ENCODE assay signal across 9 mouse cellular contexts in the genomic region with DNA sequence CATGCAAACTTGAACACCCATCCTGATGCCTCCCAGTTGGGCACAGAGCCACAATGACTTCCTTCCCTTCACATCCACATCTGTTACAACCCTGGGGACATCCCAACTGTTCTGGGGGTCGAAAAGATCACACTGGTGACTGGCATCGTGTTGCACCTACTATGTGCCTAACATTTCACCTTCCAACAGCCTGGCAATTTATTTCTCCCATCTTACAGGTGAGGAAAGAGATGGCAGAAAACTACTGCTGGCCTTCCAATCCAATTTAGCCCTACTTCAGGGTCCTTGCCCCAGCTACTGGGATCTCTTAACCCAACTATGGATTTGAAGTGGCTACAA. TPM values are rescaled to one million over a fixed set of nuclear protein-coding genes. Genes with fewer than 3 reads are reported as not detected.
DNase-seq lines count a peak whose midpoint lies in the region; ATAC-seq and TF ChIP-seq lines count a peak whose summit lies in the region.
"Had no signal": no experiment of that assay in that cellular context is flagged by ENCODE, and none has a peak within 500 bp of the region (broad histone marks: within the 10 kb centered on the region; RNA-seq: fewer than 3 reads in every experiment).

No protein-coding gene starts in this region.

- ATAC-seq in embryonic facial prominence, embryonic 13.5 days (ENCODE audit: insufficient number of reproducible peaks, insufficient read depth, low FRiP score, low TSS enrichment, low read depth) = no peak
- ATAC-seq in neural tube, embryonic 15.5 days (ENCODE audit: low FRiP score) = peak; percentile 2

- no peak for DNase-seq in liver, adult 2 months (ENCODE audit: extremely low read depth, low read depth, low spot score)
- DNase-seq in liver = no peak
- DNase-seq in limb, embryonic 10.5 days (ENCODE audit: low spot score) = no peak
- DNase-seq in left cerebral cortex, adult 9 months (ENCODE audit: low spot score in 2 of 2) = no peak
- no peak for DNase-seq in kidney, postnatal 25 days
- DNase-seq in kidney, postnatal 10 days = no peak

- H3K27me3 ChIP-seq in liver, adult 2 months (ENCODE audit: control insufficient read depth, insufficient read depth, low read length) = no peaks in the 10 kb centered on the region
- peaks cover 25% of the 10 kb centered on the region for H3K27me3 ChIP-seq in embryonic facial prominence, embryonic 13.5 days
- peaks cover 52% of the 10 kb centered on the region for H3K27me3 ChIP-seq in limb, embryonic 10.5 days (ENCODE audit: low read depth, poor library complexity, severe bottlenecking)
- no peaks in the 10 kb centered on the region for H3K27me3 ChIP-seq in neural tube, embryonic 15.5 days (replicated peaks)

- peaks cover 13% of the 10 kb centered on the region; the same call in 1 of the 2 replicates for H3K4me1 ChIP-seq in liver, adult 2 months (ENCODE audit: control insufficient read depth, insufficient read depth, low read length)
- H3K4me1 ChIP-seq in embryonic facial prominence, embryonic 13.5 days = peaks cover 43% of the 10 kb centered on the region
- peaks cover 62% of the 10 kb centered on the region for H3K4me1 ChIP-seq in limb, embryonic 10.5 days
- peaks cover 63% of the 10 kb centered on the region for H3K4me1 ChIP-seq in neural tube, embryonic 15.5 days

- H3K9ac ChIP-seq in liver, adult 2 months (ENCODE audit: low read depth, low read length) = peak overlapping the region; percentile 28
- peak overlapping the region; percentile 71; the same call in 1 of the 2 replicates for H3K9ac ChIP-seq in embryonic facial prominence, embryonic 13.5 days
- peak overlapping the region; percentile 48 for H3K9ac ChIP-seq in neural tube, embryonic 15.5 days (replicated peaks)

- H3K4me3 ChIP-seq in liver, adult 2 months (ENCODE audit: insufficient read depth, low read depth, low read length) = no peak overlapping the region; the same call in 1 of the 2 replicates
- H3K4me3 ChIP-seq in embryonic facial prominence, embryonic 13.5 days = peak overlapping the region; percentile 60
- H3K4me3 ChIP-seq in limb, embryonic 10.5 days = peak overlapping the region; percentile 72
- H3K4me3 ChIP-seq in neural tube, embryonic 15.5 days (replicated peaks) = peak overlapping the region; percentile 59

- no peaks in the 10 kb centered on the region for H3K9me3 ChIP-seq in embryonic facial prominence, embryonic 13.5 days
- H3K9me3 ChIP-seq in limb, embryonic 10.5 days (replicated peaks) = no peaks in the 10 kb centered on the region
- no peaks in the 10 kb centered on the region for H3K9me3 ChIP-seq in neural tube, embryonic 15.5 days (replicated peaks)

- WGBS in liver, adult 2 months = 32% methylated on average over 2 of the region's 2 CpGs
- 25% methylated on average over 2 of the region's 2 CpGs for WGBS in embryonic facial prominence, embryonic 13.5 days
- WGBS in limb, embryonic 10.5 days = 31% methylated on average over 2 of the region's 2 CpGs
- 9% methylated on average over 2 of the region's 2 CpGs for WGBS in neural tube, embryonic 15.5 days

- no peak for TF ChIP-seq CTCF in liver, adult 2 months (IDR thresholded peaks at IDR 0.05; ENCODE audit: low read depth, low read length)

- H3K4me2 ChIP-seq in embryonic facial prominence, embryonic 13.5 days = peak overlapping the region; percentile 98
- peak overlapping the region; percentile 89 for H3K4me2 ChIP-seq in neural tube, embryonic 15.5 days

- H3K79me2 ChIP-seq in liver, adult 2 months (ENCODE audit: control insufficient read depth, insufficient read depth, low read length) = no peaks in the 10 kb centered on the region

- no peak overlapping the region for H3K27ac ChIP-seq in liver, adult 2 months (replicated peaks; ENCODE audit: insufficient read depth, low read depth, low read length)
- peak overlapping the region; percentile 78; the same call in 1 of the 2 replicates for H3K27ac ChIP-seq in embryonic facial prominence, embryonic 13.5 days
- peak overlapping the region; percentile 74 for H3K27ac ChIP-seq in limb, embryonic 10.5 days
- H3K27ac ChIP-seq in neural tube, embryonic 15.5 days (replicated peaks) = peak overlapping the region; percentile 97

- no peak for TF ChIP-seq POLR2A in liver, adult 2 months (IDR thresholded peaks at IDR 0.05; ENCODE audit: extremely low read depth, insufficient read depth, low read length)

- H3K36me3 ChIP-seq in liver, adult 2 months (ENCODE audit: control insufficient read depth, insufficient read depth, low read length) = no peaks in the 10 kb centered on the region
- no peaks in the 10 kb centered on the region for H3K36me3 ChIP-seq in embryonic facial prominence, embryonic 13.5 days
- H3K36me3 ChIP-seq in limb, embryonic 10.5 days = no peaks in the 10 kb centered on the region
- H3K36me3 ChIP-seq in neural tube, embryonic 15.5 days = no peaks in the 10 kb centered on the region

RNA-seq across cellular contexts. Expression of a gene that starts 0.8 kb away (rescaled TPM):
- not detected in 2 replicates for total RNA-seq in liver, adult 2 months (2014; rRNA removed)
- not detected in 2 replicates for polyA plus RNA-seq in liver, adult 2 months (2012; rRNA removed)
- not detected in 2 replicates for polyA plus RNA-seq in embryonic facial prominence, embryonic 13.5 days (2015; fragmentation: Nextera tagmentation; extraction: Ambion mirVana)
- not detected in 2 replicates for polyA plus RNA-seq in limb, embryonic 10.5 days (2016; fragmentation: Nextera tagmentation; extraction: Ambion mirVana)
- not detected in 2 replicates for polyA plus RNA-seq in neural tube, embryonic 15.5 days (2015; fragmentation: Nextera tagmentation; extraction: Ambion mirVana)
- total RNA-seq: megakaryocyte progenitor cell, adult 5-6 weeks had no signal

RNA-seq across cellular contexts. Expression of a gene that starts 36.4 kb away (rescaled TPM):
- 0.18 and 0.34 TPM in 2 replicates for total RNA-seq in liver, adult 2 months (2014; rRNA removed)
- polyA plus RNA-seq in liver, adult 2 months (2012; rRNA removed) = 0.44 and 0.80 TPM in 2 replicates
- polyA plus RNA-seq in embryonic facial prominence, embryonic 13.5 days (2015; fragmentation: Nextera tagmentation; extraction: Ambion mirVana) = 12.4 and 16.0 TPM in 2 replicates
- 15.8 and 17.2 TPM in 2 replicates for polyA plus RNA-seq in limb, embryonic 10.5 days (2016; fragmentation: Nextera tagmentation; extraction: Ambion mirVana)
- polyA plus RNA-seq in neural tube, embryonic 15.5 days (2015; fragmentation: Nextera tagmentation; extraction: Ambion mirVana) = 31.4 and 36.1 TPM in 2 replicates
